Mouse (Mus musculus): ENCODE measurements at regions not wholly inside any gene's neighbourhood (a gene's known extent, or its start where the extent isn't known, plus 50 kb on each side); places are given as distances from the start of the nearest gene placed in this dataset.

DNA sequence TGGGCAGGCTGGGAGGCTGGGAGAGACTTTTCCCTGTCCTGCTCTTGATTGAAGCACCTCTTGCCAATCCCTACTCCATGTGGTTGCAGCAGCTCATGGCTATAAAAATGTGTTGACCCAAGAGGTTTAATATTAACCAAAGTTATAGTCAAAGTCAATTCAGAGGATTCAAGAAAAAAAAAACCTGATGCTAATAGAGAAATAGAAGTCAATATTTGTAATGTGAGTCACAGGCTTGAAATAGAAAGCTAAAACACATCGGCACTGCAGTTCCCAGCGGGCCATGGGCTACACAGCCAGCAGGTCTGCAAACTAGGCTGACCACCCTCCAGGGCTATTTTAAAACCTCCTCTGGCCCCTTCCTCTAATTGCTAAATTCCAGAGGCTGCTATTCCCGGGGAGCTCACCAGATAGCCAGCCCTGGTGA is 53.2 kb upstream of the Bmp2 start:
- DNase-seq (ENCODE audit: low read depth): no peak

DNA sequence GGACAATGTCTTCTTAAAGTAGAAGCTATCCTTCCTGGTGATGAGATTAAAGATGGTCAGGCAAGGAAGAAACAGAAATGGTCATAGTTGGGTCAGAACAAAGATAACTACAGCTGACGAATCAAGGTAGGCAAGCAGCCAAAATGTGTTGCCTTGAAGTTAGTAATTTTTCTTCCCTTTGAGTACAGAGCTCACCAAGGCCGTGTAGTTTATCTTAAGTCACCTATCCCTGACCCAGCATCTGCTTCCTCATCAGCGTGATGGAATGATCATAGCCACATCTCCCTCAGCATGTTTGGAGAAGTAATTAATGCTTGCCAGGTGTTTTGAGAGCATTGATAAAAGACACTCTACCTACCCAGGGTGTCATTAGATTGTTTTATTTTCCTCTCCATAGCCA is 52.1 kb upstream of the Bmp2 start:
- no peak for DNase-seq (ENCODE audit: low read depth)
